In genomic region chr11:63921044-63921951, GRCm38 (mm10) we compare ENCODE assay signal across 8 mouse cellular contexts. TPM values are rescaled to one million over a fixed set of nuclear protein-coding genes. Genes with fewer than 3 reads are reported as not detected.
DNase-seq lines count a peak whose midpoint lies in the region; ATAC-seq and TF ChIP-seq lines count a peak whose summit lies in the region.

No protein-coding gene starts in this region.

- peak overlapping the region; percentile 70 for H3K27ac ChIP-seq in embryonic facial prominence, embryonic 13.5 days
- H3K27ac ChIP-seq in hindbrain, postnatal 0 days = peak overlapping the region; percentile 48; the same call in 1 of the 2 replicates

- DNase-seq in adrenal gland, postnatal 14 days = peak; percentile 23
- DNase-seq in adrenal gland, adult 8-10 months = no peak
- DNase-seq in B cell, adult 2 months = peak; percentile 37 to 45
- DNase-seq in hindbrain, postnatal 0 days (ENCODE audit: low spot score) = peak; percentile 37
- peak; percentile 21 for DNase-seq in lung, postnatal 36 days
- peak; percentile 53 for DNase-seq in testis, postnatal 10 days (ENCODE audit: low spot score)
- no peak for DNase-seq in cerebellum, adult 8-10 months

- under 1% methylated on average over 79 of the region's 80 CpGs for WGBS in embryonic facial prominence, embryonic 13.5 days
- under 1% methylated on average over 76 of the region's 80 CpGs for WGBS in hindbrain, postnatal 0 days

- no peaks in the 10 kb centered on the region for H3K36me3 ChIP-seq in embryonic facial prominence, embryonic 13.5 days
- H3K36me3 ChIP-seq in hindbrain, postnatal 0 days (ENCODE audit: insufficient read depth, low read length) = no peaks in the 10 kb centered on the region

- peak overlapping the region; percentile 94 for H3K4me2 ChIP-seq in embryonic facial prominence, embryonic 13.5 days
- H3K4me2 ChIP-seq in hindbrain, postnatal 0 days (ENCODE audit: low read depth, low read length) = peak overlapping the region; percentile 67

- ATAC-seq in embryonic facial prominence, embryonic 13.5 days (ENCODE audit: insufficient number of reproducible peaks, insufficient read depth, low FRiP score, low TSS enrichment, low read depth) = no peak
- ATAC-seq in hindbrain, postnatal 0 days = no peak

- H3K9ac ChIP-seq in embryonic facial prominence, embryonic 13.5 days = peak overlapping the region; percentile 87
- peak overlapping the region; percentile 41 for H3K9ac ChIP-seq in hindbrain, postnatal 0 days (replicated peaks; ENCODE audit: low read length)

- peaks cover 56% of the 10 kb centered on the region for H3K4me1 ChIP-seq in embryonic facial prominence, embryonic 13.5 days
- peaks cover 7% of the 10 kb centered on the region for H3K4me1 ChIP-seq in hindbrain, postnatal 0 days (ENCODE audit: insufficient read depth, low read length)

- H3K9me3 ChIP-seq in embryonic facial prominence, embryonic 13.5 days = no peaks in the 10 kb centered on the region
- no peaks in the 10 kb centered on the region for H3K9me3 ChIP-seq in hindbrain, postnatal 0 days (ENCODE audit: low read length)

- no peak for TF ChIP-seq CTCF in hindbrain, postnatal 0 days (IDR thresholded peaks at IDR 0.05; ENCODE audit: low read depth)

- peak overlapping the region; percentile 74 for H3K4me3 ChIP-seq in embryonic facial prominence, embryonic 13.5 days
- peak overlapping the region; percentile 48 for H3K4me3 ChIP-seq in hindbrain, postnatal 0 days (ENCODE audit: low read length)

- peaks cover 72% of the 10 kb centered on the region for H3K27me3 ChIP-seq in embryonic facial prominence, embryonic 13.5 days
- peaks cover 60% of the 10 kb centered on the region for H3K27me3 ChIP-seq in hindbrain, postnatal 0 days (ENCODE audit: insufficient read depth, low read length)

RNA-seq across cellular contexts. Expression of gene Hs3st3b1, which starts 0.8 kb away (rescaled TPM):
- 3.0 and 7.4 TPM in 2 replicates for total RNA-seq in adrenal gland, postnatal 14 days (2021)
- total RNA-seq in adrenal gland, adult 8-10 months (2022) = 1 to 10 TPM; 1.5 to 2.8 (median 2.2) TPM
- polyA plus RNA-seq in embryonic facial prominence, embryonic 13.5 days (2015; fragmentation: Nextera tagmentation; extraction: Ambion mirVana) = 15.9 and 18.5 TPM in 2 replicates
- total RNA-seq in hindbrain, postnatal 0 days (2014; rRNA removed) = 12.4 and 13.3 TPM in 2 replicates
- 2.6 and 2.8 TPM in 2 replicates for polyA plus RNA-seq in hindbrain, postnatal 0 days (2015; fragmentation: Nextera tagmentation; extraction: Ambion mirVana)

Comparison
In these comparisons a context has a peak if more than half of its experiments do, and no peak if none do; other contexts are left out.
1. DNase-seq: peak in adrenal gland, postnatal 14 days (single experiment), B cell, adult 2 months (2 of 2), hindbrain, postnatal 0 days (single experiment), lung, postnatal 36 days (single experiment) and testis, postnatal 10 days (single experiment); none in adrenal gland, adult 8-10 months (single experiment) and cerebellum, adult 8-10 months (single experiment).